Mouse (Mus musculus) adipocyte (in vitro differentiated cells): ENCODE measurements around the gene Mroh2a.

Source experiments
- DNase-seq: peaks from one replicate; pipeline ENCODE4 v3.0.0-alpha.2; 2016; ENCODE audit warnings: low spot score

The Mroh2a gene

GRCm38 (mm10) chr1:88235046-88235893 lies 8.5 kb downstream of the Mroh2a start:
- DNase-seq: no peak

GRCm38 (mm10) chr1:88235894-88236415 lies 9.2 kb downstream of the Mroh2a start:
- no peak for DNase-seq

DNA sequence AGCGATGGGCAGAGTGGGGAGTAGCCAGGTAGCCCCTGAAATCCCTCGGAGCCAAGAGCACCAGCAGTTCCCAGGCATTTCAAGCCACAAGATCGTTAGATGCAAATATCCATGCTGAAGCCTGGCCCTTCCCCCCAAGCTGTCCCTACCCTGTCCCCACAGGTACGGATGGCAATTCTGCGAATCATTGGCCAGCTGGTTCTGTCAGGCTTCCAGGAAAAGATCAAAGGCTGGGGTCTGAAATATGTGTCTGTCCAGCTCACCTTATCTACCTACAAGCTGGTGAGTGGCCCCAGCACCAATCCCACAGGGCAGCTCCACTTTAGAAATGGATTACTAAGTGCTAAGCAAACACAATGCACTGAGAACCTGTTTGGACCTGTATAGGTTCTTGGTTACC lies 10.5 kb downstream of the Mroh2a start:
- no peak for DNase-seq

- no peak for DNase-seq
Observed at GRCm38 (mm10) chr1:88238771-88239170, 12.0 kb downstream of the Mroh2a start.

- no peak for DNase-seq
Observed at GRCm38 (mm10) chr1:88240072-88240471, 13.3 kb downstream of the Mroh2a start.

- DNase-seq: no peak
Observed at GRCm38 (mm10) chr1:88240579-88240978, 13.8 kb downstream of the Mroh2a start.

- no peak for DNase-seq
Observed at GRCm38 (mm10) chr1:88243861-88244260, 17.1 kb downstream of the Mroh2a start.

GRCm38 (mm10) chr1:88245881-88246280 lies 19.1 kb downstream of the Mroh2a start:
- DNase-seq: no peak

DNA sequence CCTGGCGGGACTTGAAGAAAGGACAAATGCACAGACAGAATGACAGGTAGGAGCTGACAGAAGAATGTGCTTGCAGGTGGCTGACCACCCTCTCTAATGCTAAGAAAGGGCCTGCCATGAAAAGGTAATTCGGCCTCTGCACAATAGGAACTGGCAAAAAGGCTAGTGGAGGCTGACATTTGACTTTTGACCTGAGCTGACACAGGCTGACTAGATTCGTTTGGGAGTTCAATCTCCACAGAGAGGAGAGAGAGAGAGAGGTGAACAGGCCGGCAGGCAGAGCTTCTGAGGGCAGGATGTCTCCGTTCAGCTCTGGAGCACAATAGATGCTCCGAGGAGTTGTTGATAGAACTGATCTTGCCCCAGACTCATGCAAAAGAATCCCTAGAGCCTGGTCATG lies 19.6 kb downstream of the Mroh2a start:
- DNase-seq: no peak

DNA sequence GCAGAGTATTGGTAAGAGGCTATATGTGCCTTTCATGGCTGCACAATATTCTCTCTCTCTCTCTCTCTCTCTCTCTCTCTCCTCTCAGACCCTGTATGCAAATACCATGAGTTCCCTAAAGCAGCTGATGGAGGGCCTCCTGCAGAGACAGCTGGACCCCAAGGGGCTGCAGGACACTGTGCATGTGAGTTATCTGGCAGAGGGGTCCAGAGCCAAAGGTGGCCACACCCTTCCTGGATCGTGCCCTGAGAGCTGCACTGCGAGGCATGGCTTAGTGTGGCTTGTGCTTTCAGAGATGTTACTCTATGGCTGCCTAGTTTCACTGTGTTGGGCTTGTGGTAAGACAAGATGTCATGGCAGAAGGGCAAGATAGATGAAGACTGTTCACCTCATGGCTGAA lies 20.9 kb downstream of the Mroh2a start:
- DNase-seq: no peak

- no peak for DNase-seq
Observed at GRCm38 (mm10) chr1:88248658-88249057, 21.9 kb downstream of the Mroh2a start.

- no peak for DNase-seq
Observed at GRCm38 (mm10) chr1:88249596-88249995, 22.8 kb downstream of the Mroh2a start.

- no peak for DNase-seq
Observed at GRCm38 (mm10) chr1:88250023-88250422, 23.2 kb downstream of the Mroh2a start.

GRCm38 (mm10) chr1:88253106-88253505 lies 26.3 kb downstream of the Mroh2a start:
- no peak for DNase-seq

- DNase-seq: no peak
Observed at GRCm38 (mm10) chr1:88253540-88253939, 26.8 kb downstream of the Mroh2a start.

DNA sequence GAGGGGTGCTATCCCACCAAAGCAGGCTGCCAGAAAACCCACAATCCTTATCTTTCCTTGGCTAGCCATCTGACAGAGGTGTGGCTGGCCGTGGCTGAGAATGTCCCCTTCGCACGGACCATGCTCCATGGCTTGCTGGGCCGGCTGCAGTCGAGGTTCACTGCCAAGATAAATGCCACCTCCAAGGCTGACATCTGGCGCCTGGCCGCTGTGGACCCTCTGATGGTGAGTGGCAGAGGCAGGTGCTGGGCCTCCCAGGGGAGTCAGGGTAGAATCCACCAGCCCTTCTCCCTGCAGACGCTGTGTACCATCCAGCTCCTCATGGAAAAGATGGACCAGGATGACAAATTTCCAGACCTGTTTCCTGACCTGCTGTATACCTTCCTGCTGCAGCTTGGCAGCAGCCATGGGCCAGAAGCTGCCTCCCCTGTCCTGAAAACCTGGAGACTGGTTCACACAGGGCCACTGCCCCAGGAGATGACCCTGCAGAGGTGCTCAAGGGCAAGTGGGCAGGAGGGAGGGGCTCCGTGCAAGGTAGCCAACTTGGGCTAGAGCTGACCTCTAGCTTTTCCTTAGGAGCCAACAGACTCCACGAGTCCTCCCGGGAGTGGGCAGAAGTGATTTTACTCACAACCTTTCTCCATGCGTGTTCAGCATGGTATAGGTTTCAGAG lies 28.1 kb downstream of the Mroh2a start:
- no peak for DNase-seq

GRCm38 (mm10) chr1:88255466-88255857 lies 28.7 kb downstream of the Mroh2a start:
- DNase-seq: no peak

DNA sequence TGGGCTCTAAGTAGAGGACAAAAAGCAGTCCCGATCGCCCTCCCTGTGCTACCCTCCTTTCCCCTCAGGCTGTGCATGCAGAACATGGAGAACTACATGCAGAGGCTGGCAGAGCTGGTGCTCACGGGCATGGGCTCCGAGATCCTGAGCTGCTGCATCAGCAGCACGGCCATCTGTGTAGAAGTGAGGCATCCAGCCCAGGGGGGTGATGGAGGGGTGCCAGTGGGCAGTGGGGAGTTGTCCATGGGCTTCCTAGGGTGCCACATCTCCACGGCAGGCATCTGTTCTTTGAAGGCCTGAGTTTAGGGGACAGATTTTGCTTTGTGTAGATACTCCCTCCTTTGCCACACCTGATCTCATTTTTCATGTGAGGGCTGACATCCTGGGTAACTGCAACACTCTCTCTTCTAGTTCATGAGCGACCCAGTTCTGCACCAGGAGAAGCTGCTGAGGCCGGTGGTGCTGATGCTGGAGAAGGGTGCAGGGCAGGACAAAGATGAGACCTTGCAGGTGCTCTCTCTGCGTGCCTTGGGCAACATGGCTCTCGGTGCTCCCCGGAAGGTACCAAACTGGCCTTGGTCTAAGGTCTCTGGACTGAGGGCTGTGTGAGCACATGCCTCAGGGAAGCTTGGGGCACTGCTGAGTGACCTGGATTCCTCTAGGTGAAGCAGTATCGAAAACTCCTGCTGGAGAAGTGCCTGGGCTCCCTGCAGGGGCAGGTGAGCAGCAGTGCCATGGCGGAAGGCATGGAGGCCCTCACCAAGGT lies 29.4 kb downstream of the Mroh2a start:
- no peak for DNase-seq

DNA sequence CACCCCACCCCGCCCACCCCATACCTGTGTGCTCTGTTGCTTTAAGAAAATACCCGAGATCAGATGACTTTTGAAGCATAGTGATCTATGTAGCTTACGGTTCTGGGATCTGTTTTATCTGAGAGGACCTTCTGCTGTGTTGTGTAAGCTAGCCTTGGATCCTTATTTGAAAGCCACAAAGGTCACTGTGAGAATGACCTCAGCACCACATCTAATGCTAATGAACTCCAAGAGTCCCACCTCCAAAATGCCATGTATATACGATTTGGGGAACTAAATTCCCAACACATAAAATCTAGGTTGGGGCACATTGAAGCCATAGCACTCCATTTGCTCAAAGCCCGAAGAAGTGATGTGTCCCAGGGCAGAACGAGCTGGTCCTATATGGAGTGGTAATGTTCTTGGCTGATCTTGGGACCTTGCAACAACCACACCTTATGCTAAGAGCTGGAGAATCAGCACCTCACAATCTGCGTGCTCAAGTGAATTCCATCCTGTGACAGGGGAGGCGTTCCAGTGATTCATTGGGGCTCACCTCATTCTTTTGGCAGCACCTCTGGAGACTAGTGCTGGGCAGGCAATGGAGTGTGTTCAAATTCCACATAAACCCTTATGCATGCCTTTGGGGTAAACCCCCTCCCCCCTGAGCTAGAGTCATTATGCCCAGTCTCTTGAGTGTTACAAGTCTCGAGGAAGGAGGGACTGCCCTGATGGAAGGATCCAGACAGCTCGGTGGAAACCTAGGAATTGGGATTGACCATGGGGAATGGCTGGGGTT lies 30.3 kb downstream of the Mroh2a start:
- DNase-seq: no peak

DNA sequence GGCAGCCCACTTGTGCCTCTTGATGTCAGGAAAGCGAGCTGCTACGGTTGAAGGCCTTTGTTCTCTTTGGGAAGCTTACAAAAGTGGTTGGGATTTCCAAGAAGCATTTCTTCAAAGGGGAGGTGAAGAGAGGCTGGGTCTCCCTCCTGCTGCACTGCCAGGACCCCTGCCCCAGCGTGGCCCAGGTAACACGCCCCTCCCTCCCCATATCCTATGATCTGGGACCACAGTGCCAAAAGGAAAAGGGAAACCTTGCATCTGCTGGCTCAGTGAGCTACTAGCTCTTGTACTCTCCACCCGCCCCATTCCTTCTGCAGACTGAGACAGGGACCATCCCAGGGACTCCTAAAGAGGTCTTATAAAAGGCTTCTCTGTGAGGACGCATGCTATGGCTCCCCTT lies 30.9 kb downstream of the Mroh2a start:
- DNase-seq: no peak

- DNase-seq: no peak
Observed at GRCm38 (mm10) chr1:88258361-88258760, 31.6 kb downstream of the Mroh2a start.
